Mouse (Mus musculus) neural tube, embryonic 15.5 days (tissue): Measurements from ENCODE around the gene Fuca1. TPM values are rescaled to one million over a fixed set of nuclear protein-coding genes. Genes with fewer than 3 reads are reported as not detected.
"Not testable (repeated sequence)": the region's sequence is repeated elsewhere in the genome, so short reads cannot be mapped to it uniquely, and the experiment has no call there.

Experiments used
- ATAC-seq: fragments of 200-750 bp; cut with Nextera tagmentation; 2 replicates; pipeline ENCODE4 v1.8.0; 2017; ENCODE audit warnings: mild to moderate bottlenecking, moderate TSS enrichment, moderate library complexity; ENCODE audit not compliant: low FRiP score
- H3K27ac ChIP-seq: fragments of 300-500 bp; sonication (generic); replicated peaks from 2 replicates; pipeline ENCODE4 v1.5.1; 2015; ENCODE audit warnings: mild to moderate bottlenecking, inconsistent platforms
- H3K27me3 ChIP-seq: fragments of 300-500 bp; sonication (generic); replicated peaks from 2 replicates; pipeline ENCODE4 v1.6.1; 2015; ENCODE audit warnings: inconsistent platforms
- H3K36me3 ChIP-seq: fragments of 300-500 bp; sonication (generic); 2 replicates; pipeline ENCODE4 v1.6.1; 2015; ENCODE audit warnings: inconsistent platforms
- H3K4me1 ChIP-seq: fragments of 300-500 bp; sonication (generic); 2 replicates; pipeline ENCODE4 v1.6.1; 2015; ENCODE audit warnings: inconsistent platforms
- H3K4me2 ChIP-seq: fragments of 300-500 bp; sonication (generic); 2 replicates; pipeline ENCODE4 v1.6.1; 2015; ENCODE audit warnings: inconsistent platforms, mild to moderate bottlenecking, moderate library complexity
- H3K4me3 ChIP-seq: fragments of 300-500 bp; sonication (generic); replicated peaks from 2 replicates; pipeline ENCODE4 v1.5.1; 2015; ENCODE audit warnings: mild to moderate bottlenecking, inconsistent platforms
- H3K9ac ChIP-seq: fragments of 300-500 bp; sonication (generic); replicated peaks from 2 replicates; pipeline ENCODE4 v1.6.1; 2015; ENCODE audit warnings: mild to moderate bottlenecking, inconsistent platforms
- H3K9me3 ChIP-seq: fragments of 300-500 bp; sonication (generic); replicated peaks from 2 replicates; pipeline ENCODE4 v1.6.1; 2016; ENCODE audit warnings: inconsistent platforms
- WGBS: fragments of 180-500 bp; shearing (Covaris S2); methylation state at CpG from one replicate; pipeline ENCODE4 v1.1.7; 2015; ENCODE audit warnings: mixed read lengths; 5-methylcytosine and 5-hydroxymethylcytosine counted together
- polyA plus RNA-seq: library from polyadenylated mRNA; unstranded; fragments of >200 nt; fragmentation: Nextera tagmentation; extraction: Ambion mirVana; gene quantifications from 2 replicates; pipeline ENCODE4 v1.2.1, GENCODE M21; 2015

The Fuca1 gene
- polyA plus RNA-seq, 1 experiment from 2014 or later, result 68.6 TPM

GRCm38 (mm10) chr4:135971805-135972555, 51.4 kb downstream of the Fuca1 start:
- Histone ChIP-seq H3K27ac (peak overlapping the region; percentile 77), H3K27me3 (no peaks in the 10 kb centered on the region), H3K9me3 (no peaks in the 10 kb centered on the region), H3K9ac (peak overlapping the region; percentile 91), H3K4me2 (peak overlapping the region; percentile 86), H3K36me3 (peaks cover 62% of the 10 kb centered on the region), H3K4me1 (peaks cover 25% of the 10 kb centered on the region), H3K4me3 (peak overlapping the region; percentile 97)
- WGBS, result under 1% methylated on average over 26 of the region's 35 CpGs
- ATAC-seq, result peak; percentile 14

- H3K36me3 ChIP-seq, result peaks cover 60% of the 10 kb centered on the region
- H3K27me3 ChIP-seq, result no peaks in the 10 kb centered on the region
- 2% methylated on average over 19 of the region's 19 CpGs for WGBS
- H3K4me1 ChIP-seq, result peaks cover 25% of the 10 kb centered on the region
- H3K4me2 ChIP-seq, result peak within 1 kb of the TSS; percentile 86
- peak within 1 kb of the TSS; percentile 97 for H3K4me3 ChIP-seq
- H3K9ac ChIP-seq, result peak within 1 kb of the TSS; percentile 91
- peak; percentile 88 for ATAC-seq
- peak within 1 kb of the TSS; percentile 77 for H3K27ac ChIP-seq
- no peaks in the 10 kb centered on the region for H3K9me3 ChIP-seq
Measured at GRCm38 (mm10) chr4:135972556-135972906, 52.0 kb downstream of the Fuca1 start, which contains the start of gene Lypla2. TSS of gene Lypla2 (minus strand) at chr4:135972626.

GRCm38 (mm10) chr4:135972911-135973811, 52.6 kb downstream of the Fuca1 start:
- peaks cover 25% of the 10 kb centered on the region for H3K4me1 ChIP-seq
- peak overlapping the region; percentile 97 for H3K4me3 ChIP-seq
- peak overlapping the region; percentile 91; the same call in 1 of the 2 replicates for H3K9ac ChIP-seq
- no peak for ATAC-seq
- H3K27me3 ChIP-seq, result no peaks in the 10 kb centered on the region
- H3K36me3 ChIP-seq, result peaks cover 56% of the 10 kb centered on the region
- peak overlapping the region; percentile 86 for H3K4me2 ChIP-seq
- H3K27ac ChIP-seq, result peak overlapping the region; percentile 60
- no peaks in the 10 kb centered on the region for H3K9me3 ChIP-seq
- 74% methylated on average over 13 of the region's 13 CpGs for WGBS

GRCm38 (mm10) chr4:135976146-135976545, 55.6 kb downstream of the Fuca1 start:
- no peak overlapping the region for H3K27ac ChIP-seq
- H3K4me1 ChIP-seq, result peaks cover 13% of the 10 kb centered on the region
- H3K4me2 ChIP-seq, result no peak overlapping the region
- H3K9ac ChIP-seq, result no peak overlapping the region
- WGBS, result 92% methylated on average over 12 of the region's 12 CpGs
- ATAC-seq, result no peak
- peaks cover 41% of the 10 kb centered on the region for H3K36me3 ChIP-seq
- H3K9me3 ChIP-seq, result no peaks in the 10 kb centered on the region
- H3K4me3 ChIP-seq, result no peak overlapping the region
- no peaks in the 10 kb centered on the region for H3K27me3 ChIP-seq

GRCm38 (mm10) chr4:135980223-135980622, 59.7 kb downstream of the Fuca1 start:
- H3K4me1 ChIP-seq, H3K4me3 ChIP-seq, H3K9me3 ChIP-seq, H3K4me2 ChIP-seq, H3K27me3 ChIP-seq, ATAC-seq, H3K27ac ChIP-seq, H3K9ac ChIP-seq: not testable (repeated sequence)
- peaks cover 54% of the 10 kb centered on the region for H3K36me3 ChIP-seq
- 94% methylated on average over 5 of the region's 5 CpGs for WGBS

GRCm38 (mm10) chr4:135981524-135982063, 61.1 kb downstream of the Fuca1 start:
- no peaks in the 10 kb centered on the region for H3K27me3 ChIP-seq
- no peak for ATAC-seq
- no peaks in the 10 kb centered on the region for H3K9me3 ChIP-seq
- 80% methylated on average over 7 of the region's 7 CpGs for WGBS
- no peak overlapping the region for H3K4me2 ChIP-seq
- H3K4me1 ChIP-seq, result peaks cover 19% of the 10 kb centered on the region
- H3K4me3 ChIP-seq, result no peak overlapping the region
- no peak overlapping the region for H3K9ac ChIP-seq
- H3K27ac ChIP-seq, result no peak overlapping the region
- peaks cover 42% of the 10 kb centered on the region for H3K36me3 ChIP-seq

- no peak overlapping the region for H3K4me3 ChIP-seq
- H3K4me2 ChIP-seq, result no peak overlapping the region
- ATAC-seq, result no peak
- no peaks in the 10 kb centered on the region for H3K9me3 ChIP-seq
- no peak overlapping the region for H3K9ac ChIP-seq
- WGBS, result 88% methylated on average over 5 of the region's 5 CpGs
- H3K27ac ChIP-seq, result no peak overlapping the region
- H3K4me1 ChIP-seq, result peaks cover 26% of the 10 kb centered on the region
- H3K36me3 ChIP-seq, result peaks cover 25% of the 10 kb centered on the region
- H3K27me3 ChIP-seq, result no peaks in the 10 kb centered on the region
Measured at GRCm38 (mm10) chr4:135984556-135984955, 64.0 kb downstream of the Fuca1 start.

- H3K4me3 ChIP-seq, result no peak overlapping the region
- H3K4me1 ChIP-seq, result peaks cover 26% of the 10 kb centered on the region
- peak overlapping the region; percentile 88; the same call in 1 of the 2 replicates for H3K4me2 ChIP-seq
- no peak overlapping the region for H3K27ac ChIP-seq
- no peaks in the 10 kb centered on the region for H3K9me3 ChIP-seq
- ATAC-seq, result no peak
- H3K27me3 ChIP-seq, result no peaks in the 10 kb centered on the region
- 94% methylated on average over 5 of the region's 5 CpGs for WGBS
- peaks cover 25% of the 10 kb centered on the region for H3K36me3 ChIP-seq
- H3K9ac ChIP-seq, result no peak overlapping the region
Measured at GRCm38 (mm10) chr4:135985193-135985592, 64.7 kb downstream of the Fuca1 start.

- Histone ChIP-seq H3K36me3 (peaks cover 25% of the 10 kb centered on the region), H3K4me1 (peaks cover 26% of the 10 kb centered on the region), H3K4me3 (peak overlapping the region; percentile 95), H3K27me3 (no peaks in the 10 kb centered on the region), H3K27ac (no peak overlapping the region), H3K9me3 (no peaks in the 10 kb centered on the region), H3K4me2 (peak overlapping the region; percentile 88), H3K9ac (peak overlapping the region; percentile 89; the same call in 1 of the 2 replicates)
- 93% methylated on average over 7 of the region's 7 CpGs for WGBS
- ATAC-seq, result no peak
Measured at GRCm38 (mm10) chr4:135985769-135986168, 65.2 kb downstream of the Fuca1 start.

GRCm38 (mm10) chr4:135986301-135986942, 65.9 kb downstream of the Fuca1 start:
- Histone ChIP-seq H3K36me3 (peaks cover 25% of the 10 kb centered on the region), H3K4me1 (peaks cover 26% of the 10 kb centered on the region), H3K27me3 (no peaks in the 10 kb centered on the region), H3K9ac (peak overlapping the region; percentile 89), H3K4me2 (peak overlapping the region; percentile 88), H3K4me3 (peak overlapping the region; percentile 95), H3K27ac (peak overlapping the region; percentile 93), H3K9me3 (no peaks in the 10 kb centered on the region)
- 5% methylated on average over 22 of the region's 23 CpGs for WGBS
- ATAC-seq, result peak; percentile 4; the same call in 1 of the 2 replicates
